Comparison of ENCODE assay signal across 8 mouse cellular contexts in genomic region chr11:69758478-69758970, GRCm38 (mm10). TPM values are rescaled to one million over a fixed set of nuclear protein-coding genes. Genes with fewer than 3 reads are reported as not detected.
DNase-seq lines count a peak whose midpoint lies in the region; ATAC-seq lines count a peak whose summit lies in the region.

Gene Polr2a, minus strand, starts transcription at chr11:69758637.

- 0% methylated on average over 33 of the region's 36 CpGs for WGBS in hindbrain, embryonic 12.5 days

- no peaks in the 10 kb centered on the region for H3K9me3 ChIP-seq in hindbrain, embryonic 12.5 days (replicated peaks)

- peak; percentile 100 for DNase-seq in Muller cell, postnatal 12 days (ENCODE audit: inconsistent ontology term)
- DNase-seq in cerebellum, adult 9-11 months = peak; percentile 98
- peak; percentile 96 to 97 for DNase-seq in frontal cortex, postnatal 10 days (ENCODE audit: low spot score in 2 of 2)
- DNase-seq in layer of hippocampus, postnatal 14 days (ENCODE audit: low spot score in 2 of 2) = peak; percentile 98
- DNase-seq in lung, postnatal 14 days = peak; percentile 98
- DNase-seq in retina, adult 2 months (ENCODE audit: low read depth, low spot score) = peak; percentile 97
- DNase-seq in thymus, postnatal 36 days = peak; percentile 97

- peak; percentile 97 for ATAC-seq in hindbrain, embryonic 12.5 days (ENCODE audit: low FRiP score)

- H3K4me2 ChIP-seq in hindbrain, embryonic 12.5 days (replicated peaks) = peak within 1 kb of the TSS; percentile 76

- H3K4me3 ChIP-seq in hindbrain, embryonic 12.5 days = peak within 1 kb of the TSS; percentile 52

- peak within 1 kb of the TSS; percentile 98 for H3K27ac ChIP-seq in hindbrain, embryonic 12.5 days

- peak within 1 kb of the TSS; percentile 81 for H3K9ac ChIP-seq in hindbrain, embryonic 12.5 days

- H3K27me3 ChIP-seq in hindbrain, embryonic 12.5 days = no peaks in the 10 kb centered on the region

- H3K36me3 ChIP-seq in hindbrain, embryonic 12.5 days = no peaks in the 10 kb centered on the region

- H3K4me1 ChIP-seq in hindbrain, embryonic 12.5 days = peaks cover 44% of the 10 kb centered on the region

RNA-seq across cellular contexts. Expression of gene Polr2a, which starts in this region (rescaled TPM):
- polyA plus RNA-seq in hindbrain, embryonic 12.5 days (2016; fragmentation: Nextera tagmentation; extraction: Ambion mirVana) = 32.2 and 39.0 TPM in 2 replicates
- total RNA-seq in layer of hippocampus, postnatal 14 days (2021) = 10 to 100 TPM; 62.8 to 68.5 TPM

Comparison
In these comparisons a context has a peak if more than half of its experiments do, and no peak if none do; other contexts are left out.
1. Peak in every context shown above with its lines: DNase-seq, ATAC-seq, H3K4me3 ChIP-seq and H3K27ac ChIP-seq.